Mouse (Mus musculus): ENCODE measurements around the gene Usp25. TPM values are rescaled to one million over a fixed set of nuclear protein-coding genes. Genes with fewer than 3 reads are reported as not detected.

The Usp25 gene
- 22.0 and 24.2 TPM in 2 replicates for polyA plus RNA-seq (2014; fragmentation: Nextera tagmentation; extraction: Ambion mirVana)

GRCm38 (mm10) chr16:77013427-77014320 lies at the start of gene Usp25:
Gene Usp25 (plus strand): TSS chr16:77013706.
- Histone ChIP-seq H3K9me3 (ENCODE audit: control insufficient read depth, low read length) (no peaks in the 10 kb centered on the region), H3K9ac (ENCODE audit: low read length) (peak within 1 kb of the TSS; percentile 90), H3K4me1 (ENCODE audit: control insufficient read depth, insufficient read depth, low read length) (peaks cover 3% of the 10 kb centered on the region; the same call in 1 of the 2 replicates), H3K36me3 (ENCODE audit: control insufficient read depth, insufficient read depth, low read length) (no peaks in the 10 kb centered on the region), H3K4me3 (ENCODE audit: low read depth, low read length) (peak within 1 kb of the TSS; percentile 65), H3K27me3 (ENCODE audit: control insufficient read depth, insufficient read depth, low read length) (no peaks in the 10 kb centered on the region), H3K27ac (replicated peaks; ENCODE audit: low read depth, low read length) (peak within 1 kb of the TSS; percentile 77), H3K4me2 (ENCODE audit: low read depth, severe bottlenecking) (peak within 1 kb of the TSS; percentile 73)
- ATAC-seq (ENCODE audit: insufficient number of reproducible peaks, low FRiP score, low TSS enrichment, low read depth) (peak; percentile 96), DNase-seq (ENCODE audit: low spot score) (peak; percentile 90)
- under 1% methylated on average over 108 of the region's 126 CpGs for WGBS

GRCm38 (mm10) chr16:76967593-76968275 lies 45.8 kb upstream of the Usp25 start:
- 85% methylated on average over 3 of the region's 3 CpGs for WGBS
- DNase-seq (ENCODE audit: low spot score): no peak
- no peak overlapping the region for H3K4me3 ChIP-seq (ENCODE audit: low read depth, low read length)

GRCm38 (mm10) chr16:76971211-76971610 lies 42.3 kb upstream of the Usp25 start:
- DNase-seq (ENCODE audit: low spot score) (no peak), ATAC-seq (ENCODE audit: insufficient number of reproducible peaks, low FRiP score, low TSS enrichment, low read depth) (no peak)
- H3K27ac ChIP-seq (replicated peaks; ENCODE audit: low read depth, low read length): no peak overlapping the region
- WGBS: 40% methylated on average over 5 of the region's 5 CpGs
- H3K4me3 ChIP-seq (ENCODE audit: low read depth, low read length): no peak overlapping the region
- H3K9ac ChIP-seq (ENCODE audit: low read length): no peak overlapping the region
- no peaks in the 10 kb centered on the region for H3K27me3 ChIP-seq (ENCODE audit: control insufficient read depth, insufficient read depth, low read length)
- no peaks in the 10 kb centered on the region for H3K9me3 ChIP-seq (ENCODE audit: control insufficient read depth, low read length)
- H3K4me2 ChIP-seq (ENCODE audit: low read depth, severe bottlenecking): no peak overlapping the region
- H3K36me3 ChIP-seq (ENCODE audit: control insufficient read depth, insufficient read depth, low read length): no peaks in the 10 kb centered on the region
- H3K4me1 ChIP-seq (ENCODE audit: control insufficient read depth, insufficient read depth, low read length): no peaks in the 10 kb centered on the region

More at GRCm38 (mm10) chr16:76967593-76968275, 45.8 kb upstream of the Usp25 start:
- Histone ChIP-seq H3K9me3 (ENCODE audit: control insufficient read depth, low read length) (no peaks in the 10 kb centered on the region), H3K4me1 (ENCODE audit: control insufficient read depth, insufficient read depth, low read length) (no peaks in the 10 kb centered on the region), H3K27ac (replicated peaks; ENCODE audit: low read depth, low read length) (no peak overlapping the region), H3K9ac (ENCODE audit: low read length) (no peak overlapping the region), H3K27me3 (ENCODE audit: control insufficient read depth, insufficient read depth, low read length) (no peaks in the 10 kb centered on the region), H3K36me3 (ENCODE audit: control insufficient read depth, insufficient read depth, low read length) (no peaks in the 10 kb centered on the region), H3K4me2 (ENCODE audit: low read depth, severe bottlenecking) (no peak overlapping the region)
- ATAC-seq (ENCODE audit: insufficient number of reproducible peaks, low FRiP score, low TSS enrichment, low read depth): no peak

- ATAC-seq (ENCODE audit: insufficient number of reproducible peaks, low FRiP score, low TSS enrichment, low read depth): no peak
- Histone ChIP-seq H3K4me2 (ENCODE audit: low read depth, severe bottlenecking) (no peak overlapping the region), H3K36me3 (ENCODE audit: control insufficient read depth, insufficient read depth, low read length) (no peaks in the 10 kb centered on the region), H3K27ac (replicated peaks; ENCODE audit: low read depth, low read length) (no peak overlapping the region), H3K4me3 (ENCODE audit: low read depth, low read length) (no peak overlapping the region), H3K9ac (ENCODE audit: low read length) (no peak overlapping the region), H3K4me1 (ENCODE audit: control insufficient read depth, insufficient read depth, low read length) (no peaks in the 10 kb centered on the region), H3K27me3 (ENCODE audit: control insufficient read depth, insufficient read depth, low read length) (no peaks in the 10 kb centered on the region), H3K9me3 (ENCODE audit: control insufficient read depth, low read length) (no peaks in the 10 kb centered on the region)
- 80% methylated on average over 5 of the region's 5 CpGs for WGBS
- DNase-seq (ENCODE audit: low spot score): no peak
Observed at GRCm38 (mm10) chr16:76976787-76977430, 36.6 kb upstream of the Usp25 start.

GRCm38 (mm10) chr16:76983696-76984095 lies 29.8 kb upstream of the Usp25 start:
- no peaks in the 10 kb centered on the region for H3K27me3 ChIP-seq (ENCODE audit: control insufficient read depth, insufficient read depth, low read length)
- H3K4me3 ChIP-seq (ENCODE audit: low read depth, low read length): no peak overlapping the region
- H3K4me1 ChIP-seq (ENCODE audit: control insufficient read depth, insufficient read depth, low read length): no peaks in the 10 kb centered on the region
- DNase-seq (ENCODE audit: low spot score) (no peak), ATAC-seq (ENCODE audit: insufficient number of reproducible peaks, low FRiP score, low TSS enrichment, low read depth) (no peak)
- H3K36me3 ChIP-seq (ENCODE audit: control insufficient read depth, insufficient read depth, low read length): no peaks in the 10 kb centered on the region
- H3K9me3 ChIP-seq (ENCODE audit: control insufficient read depth, low read length): no peaks in the 10 kb centered on the region
- no peak overlapping the region for H3K9ac ChIP-seq (ENCODE audit: low read length)
- no peak overlapping the region for H3K4me2 ChIP-seq (ENCODE audit: low read depth, severe bottlenecking)
- H3K27ac ChIP-seq (replicated peaks; ENCODE audit: low read depth, low read length): no peak overlapping the region
- WGBS: 92% methylated on average over 6 of the region's 6 CpGs

GRCm38 (mm10) chr16:76987711-76988110 lies 25.8 kb upstream of the Usp25 start:
- ATAC-seq (ENCODE audit: insufficient number of reproducible peaks, low FRiP score, low TSS enrichment, low read depth): no peak
- 83% methylated on average over 4 of the region's 4 CpGs for WGBS
- Histone ChIP-seq H3K27ac (replicated peaks; ENCODE audit: low read depth, low read length) (no peak overlapping the region), H3K4me1 (ENCODE audit: control insufficient read depth, insufficient read depth, low read length) (no peaks in the 10 kb centered on the region), H3K4me3 (ENCODE audit: low read depth, low read length) (no peak overlapping the region), H3K27me3 (ENCODE audit: control insufficient read depth, insufficient read depth, low read length) (no peaks in the 10 kb centered on the region), H3K9me3 (ENCODE audit: control insufficient read depth, low read length) (no peaks in the 10 kb centered on the region), H3K9ac (ENCODE audit: low read length) (no peak overlapping the region), H3K4me2 (ENCODE audit: low read depth, severe bottlenecking) (no peak overlapping the region), H3K36me3 (ENCODE audit: control insufficient read depth, insufficient read depth, low read length) (no peaks in the 10 kb centered on the region)
- DNase-seq (ENCODE audit: low spot score): no peak

- H3K27ac ChIP-seq (replicated peaks; ENCODE audit: low read depth, low read length): no peak overlapping the region
- no peaks in the 10 kb centered on the region for H3K4me1 ChIP-seq (ENCODE audit: control insufficient read depth, insufficient read depth, low read length)
- 97% methylated on average over 3 of the region's 3 CpGs for WGBS
- H3K9me3 ChIP-seq (ENCODE audit: control insufficient read depth, low read length): no peaks in the 10 kb centered on the region
- H3K27me3 ChIP-seq (ENCODE audit: control insufficient read depth, insufficient read depth, low read length): no peaks in the 10 kb centered on the region
- no peaks in the 10 kb centered on the region for H3K36me3 ChIP-seq (ENCODE audit: control insufficient read depth, insufficient read depth, low read length)
- no peak overlapping the region for H3K4me2 ChIP-seq (ENCODE audit: low read depth, severe bottlenecking)
- ATAC-seq (ENCODE audit: insufficient number of reproducible peaks, low FRiP score, low TSS enrichment, low read depth): no peak
- no peak overlapping the region for H3K4me3 ChIP-seq (ENCODE audit: low read depth, low read length)
- H3K9ac ChIP-seq (ENCODE audit: low read length): no peak overlapping the region
- no peak for DNase-seq (ENCODE audit: low spot score)
Observed at GRCm38 (mm10) chr16:77003900-77004299, 9.6 kb upstream of the Usp25 start.

- H3K9ac ChIP-seq (ENCODE audit: low read length): no peak overlapping the region
- H3K27me3 ChIP-seq (ENCODE audit: control insufficient read depth, insufficient read depth, low read length): no peaks in the 10 kb centered on the region
- DNase-seq (ENCODE audit: low spot score): no peak
- ATAC-seq (ENCODE audit: insufficient number of reproducible peaks, low FRiP score, low TSS enrichment, low read depth): no peak
- H3K4me2 ChIP-seq (ENCODE audit: low read depth, severe bottlenecking): no peak overlapping the region
- no peaks in the 10 kb centered on the region for H3K36me3 ChIP-seq (ENCODE audit: control insufficient read depth, insufficient read depth, low read length)
- 62% methylated on average over 5 of the region's 5 CpGs for WGBS
- no peak overlapping the region for H3K4me3 ChIP-seq (ENCODE audit: low read depth, low read length)
- no peaks in the 10 kb centered on the region for H3K4me1 ChIP-seq (ENCODE audit: control insufficient read depth, insufficient read depth, low read length)
- no peak overlapping the region for H3K27ac ChIP-seq (replicated peaks; ENCODE audit: low read depth, low read length)
- H3K9me3 ChIP-seq (ENCODE audit: control insufficient read depth, low read length): no peaks in the 10 kb centered on the region
Observed at GRCm38 (mm10) chr16:77009173-77009572, 4.3 kb upstream of the Usp25 start.

Measured in limb, embryonic 11.5 days (tissue).